Mouse (Mus musculus): ENCODE data around the gene Nxn.

The Nxn gene

DNA sequence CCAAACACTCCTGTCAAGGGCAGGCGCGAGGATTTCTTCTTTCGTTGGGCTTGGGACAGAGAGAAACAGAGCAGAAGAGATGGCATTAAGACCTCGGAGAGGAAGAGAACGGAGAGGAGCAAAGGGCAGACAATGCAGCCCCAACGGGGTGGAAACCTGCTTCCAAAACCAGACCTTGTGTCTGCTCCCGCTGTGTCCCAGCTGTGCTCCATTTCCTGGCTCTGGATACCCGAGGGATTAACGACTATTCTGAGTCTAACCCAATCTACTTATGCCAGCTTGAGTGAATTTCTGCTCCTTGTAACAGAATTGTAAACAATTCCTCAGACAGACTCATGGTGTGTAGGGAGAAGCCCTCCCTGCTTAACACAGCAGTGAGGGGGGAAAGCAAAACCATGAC, 104.1 kb downstream of the Nxn start:
- no peak for DNase-seq

DNA sequence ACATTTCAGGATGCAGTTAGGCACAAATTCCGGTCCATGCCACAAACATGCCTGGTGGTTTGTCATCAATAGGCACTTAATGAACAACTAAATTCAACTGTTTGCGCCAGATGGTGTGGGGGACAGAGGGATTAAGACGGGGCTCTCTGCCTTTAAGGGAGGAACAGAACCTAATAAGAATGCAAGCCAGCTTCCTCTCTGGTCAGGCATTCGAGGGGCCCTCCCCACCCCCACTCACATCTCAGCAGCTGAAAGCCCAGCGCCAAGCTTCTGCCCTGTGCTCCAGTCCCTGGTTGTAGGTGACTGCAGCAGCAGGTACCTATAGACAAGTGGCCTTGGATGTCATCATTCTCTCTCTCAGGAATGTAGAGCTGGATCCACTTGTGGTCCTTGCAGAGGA, 104.9 kb downstream of the Nxn start:
- no peak for DNase-seq

DNA sequence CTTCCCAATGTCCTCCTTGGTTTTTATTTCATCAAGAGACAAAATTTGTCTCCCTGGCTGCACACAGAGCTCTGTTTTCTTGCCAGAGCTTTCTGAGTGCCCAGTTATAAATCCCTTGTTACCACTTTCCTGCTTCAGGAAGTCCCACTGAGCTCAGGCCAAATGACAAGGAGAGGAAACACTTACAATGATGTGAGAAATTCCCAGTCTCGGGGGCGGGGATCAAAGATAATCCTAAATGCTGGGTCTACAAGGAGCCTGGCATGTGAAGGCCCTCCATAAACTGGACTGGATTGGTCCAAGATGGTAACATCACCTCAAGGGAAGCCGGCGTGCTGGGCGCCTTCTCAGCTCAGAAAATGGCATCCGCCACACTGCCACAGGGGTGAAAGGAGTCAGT, 106.1 kb downstream of the Nxn start:
- DNase-seq, result no peak

DNA sequence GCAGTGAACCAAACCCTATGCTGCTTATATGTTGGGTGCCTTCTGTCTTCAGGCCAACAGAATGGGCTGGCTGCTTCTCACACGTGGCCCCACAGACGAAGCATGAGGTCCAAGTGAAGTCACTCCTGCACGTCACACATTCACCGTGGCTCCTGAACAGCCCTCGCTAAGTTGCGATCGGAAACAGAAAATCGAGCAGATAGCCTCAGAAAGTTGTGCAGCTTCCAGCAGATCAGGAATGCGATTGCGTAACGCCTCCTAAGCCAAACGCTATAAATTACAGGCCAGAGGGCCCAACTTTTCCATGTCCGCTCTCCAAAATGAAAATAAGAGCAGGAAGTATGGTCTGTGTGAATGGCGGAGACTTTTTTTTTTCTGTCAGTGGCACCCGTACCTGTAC, 106.5 kb downstream of the Nxn start:
- DNase-seq, result no peak

DNA sequence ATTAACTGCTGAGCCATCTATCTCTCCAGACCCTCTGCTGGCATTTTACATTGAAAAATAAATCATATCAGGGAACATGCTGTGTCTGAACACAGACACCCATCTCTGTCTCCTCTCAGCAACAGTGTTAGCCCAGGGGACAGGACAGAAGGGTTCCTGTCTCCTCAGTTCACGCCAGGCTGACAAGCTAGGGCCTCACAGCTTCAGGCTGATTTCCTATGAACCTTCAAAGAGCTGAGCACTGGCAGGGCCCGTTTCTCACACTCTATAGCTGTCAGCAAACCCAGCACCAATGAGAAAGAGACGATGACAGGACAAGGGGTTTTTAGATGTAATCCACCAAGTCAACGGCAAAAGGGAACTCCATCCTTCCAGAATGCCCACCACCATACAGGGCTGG, 107.0 kb downstream of the Nxn start:
- no peak for DNase-seq

DNA sequence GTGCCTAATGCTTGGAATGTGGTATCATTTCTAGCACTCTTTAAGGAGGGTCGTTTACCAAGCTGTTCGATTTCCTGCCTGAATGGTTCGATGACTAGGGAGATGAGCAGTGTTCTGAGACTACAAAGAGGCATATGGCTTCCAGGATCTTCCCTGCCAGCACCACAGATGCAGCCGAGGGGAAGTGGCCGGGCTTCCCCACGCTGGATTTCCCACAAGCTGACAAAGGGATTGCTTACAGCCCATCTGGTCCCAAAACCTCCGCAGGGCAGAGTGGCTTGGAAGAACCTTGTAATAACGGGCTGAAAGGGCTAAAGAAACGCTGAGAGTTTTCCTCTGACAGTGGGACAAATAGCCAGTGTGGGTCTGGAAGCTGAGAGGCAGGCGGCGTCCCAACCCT, 108.6 kb downstream of the Nxn start:
- DNase-seq, result no peak

DNA sequence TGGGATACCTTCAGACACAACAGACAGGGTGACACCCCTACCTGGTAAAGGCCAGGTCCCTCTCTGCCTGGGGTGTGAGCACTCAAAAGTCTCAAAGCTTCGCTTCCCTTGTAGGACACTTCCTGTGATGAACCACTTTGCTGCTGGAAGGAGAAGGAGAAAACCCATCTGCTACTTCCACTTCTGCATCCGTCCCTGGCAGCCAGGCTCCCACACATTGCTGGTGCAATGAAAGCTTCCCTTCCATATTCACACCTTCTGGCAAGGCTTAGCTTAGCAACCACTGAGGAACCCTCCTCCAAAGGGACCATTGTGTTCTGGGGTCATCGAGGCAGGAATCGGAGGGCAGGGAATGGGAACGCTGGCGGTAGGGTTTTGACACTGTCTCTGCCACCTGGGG, 110.3 kb downstream of the Nxn start:
- DNase-seq, result no peak

DNA sequence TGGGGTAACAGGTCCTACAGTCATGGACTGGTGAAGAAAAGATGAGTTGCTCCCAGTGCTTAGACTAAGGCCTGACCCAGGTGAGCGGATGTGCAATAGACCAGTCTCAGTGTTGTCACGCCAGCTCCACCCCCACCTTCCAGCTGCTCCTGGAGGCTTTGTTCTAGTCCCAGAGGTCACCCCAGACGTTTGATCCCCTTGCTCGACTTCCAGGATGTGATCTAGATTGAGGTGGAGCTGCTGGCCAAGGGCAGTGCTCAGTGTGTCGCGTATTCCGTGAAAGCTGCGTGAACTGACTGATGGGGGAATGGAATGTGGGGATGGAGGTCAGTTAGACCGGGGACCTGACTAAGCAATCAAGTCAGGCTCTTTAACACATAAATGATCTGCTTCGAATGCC, 111.6 kb downstream of the Nxn start:
- DNase-seq, result no peak

DNA sequence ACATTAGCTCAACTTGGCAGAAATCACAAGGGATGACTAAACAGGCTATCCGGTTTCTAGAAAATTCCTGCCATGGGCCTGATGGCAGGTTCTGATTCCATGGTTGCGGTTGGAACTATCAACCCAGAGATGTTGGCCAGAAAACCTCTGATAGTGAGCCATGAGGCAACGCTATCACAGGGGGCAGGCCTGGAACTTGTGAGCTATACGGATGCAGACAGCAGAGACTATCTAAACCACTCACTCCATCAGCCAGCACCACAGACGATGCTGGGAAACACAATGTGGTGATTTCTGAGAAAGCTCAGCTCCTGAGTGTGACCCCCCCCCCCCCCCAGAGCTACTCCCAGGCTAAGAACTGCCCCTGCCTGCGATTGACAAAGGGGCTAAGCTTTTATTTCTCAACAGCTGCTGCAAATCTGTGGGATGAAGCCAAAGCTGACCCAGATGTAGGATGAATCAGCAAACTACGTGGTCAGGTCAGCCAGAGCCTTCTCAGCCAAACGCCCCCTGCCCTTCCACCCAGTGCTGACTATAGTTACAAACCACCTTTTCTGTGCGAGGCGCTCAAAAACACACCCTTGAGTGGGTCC, 112.3 kb downstream of the Nxn start:
- DNase-seq, result no peak

DNA sequence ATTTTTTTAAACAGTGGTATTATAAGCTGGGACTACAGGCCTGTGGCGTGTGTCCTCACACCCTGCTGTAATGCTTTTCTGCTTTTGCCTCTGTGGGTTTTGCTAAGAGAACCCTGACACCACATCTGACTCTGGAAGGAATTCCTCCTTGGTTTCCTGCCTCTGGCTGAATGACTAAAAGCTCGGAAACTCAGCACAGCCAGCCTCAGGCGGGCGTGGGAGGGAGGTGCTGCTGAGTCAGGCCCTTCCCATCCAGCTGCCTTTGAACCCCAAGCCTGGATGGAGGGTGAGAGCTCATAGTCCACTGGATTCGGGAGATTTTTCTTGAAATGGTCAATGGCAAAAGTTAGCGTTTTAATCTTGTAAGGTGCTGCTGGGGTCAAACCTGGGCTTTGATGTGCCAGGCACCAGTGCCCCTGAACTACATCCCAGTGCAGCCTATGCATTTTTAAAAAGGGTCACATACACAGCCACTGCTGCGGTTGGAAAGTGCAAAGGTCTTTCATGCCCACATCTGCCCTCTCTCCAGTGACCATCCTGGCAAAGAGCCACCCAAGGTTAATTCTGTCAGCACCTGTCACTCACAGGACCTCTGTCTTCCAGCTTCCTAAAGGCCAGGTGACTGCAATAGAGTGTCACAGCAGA, 113.4 kb downstream of the Nxn start:
- no peak for DNase-seq

DNA sequence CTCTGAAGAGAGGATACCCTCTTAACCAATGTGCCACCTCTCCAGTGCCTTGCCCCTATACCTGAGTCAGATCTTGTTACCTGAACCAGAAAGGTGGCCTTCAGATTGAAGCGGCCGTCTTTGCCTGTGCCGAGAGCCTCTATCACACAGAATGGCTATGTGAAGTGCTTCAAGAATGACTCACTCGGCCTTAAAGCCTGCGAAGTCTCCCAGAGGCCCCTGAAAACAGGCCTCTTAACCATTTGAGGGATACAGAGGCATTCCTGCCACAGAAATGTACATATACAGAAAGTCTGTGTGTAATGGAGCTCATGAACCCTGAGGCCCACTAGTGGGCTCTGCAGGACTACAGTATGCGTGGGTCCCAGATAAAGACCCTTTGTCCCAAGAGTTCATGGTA, 115.1 kb downstream of the Nxn start:
- no peak for DNase-seq

DNA sequence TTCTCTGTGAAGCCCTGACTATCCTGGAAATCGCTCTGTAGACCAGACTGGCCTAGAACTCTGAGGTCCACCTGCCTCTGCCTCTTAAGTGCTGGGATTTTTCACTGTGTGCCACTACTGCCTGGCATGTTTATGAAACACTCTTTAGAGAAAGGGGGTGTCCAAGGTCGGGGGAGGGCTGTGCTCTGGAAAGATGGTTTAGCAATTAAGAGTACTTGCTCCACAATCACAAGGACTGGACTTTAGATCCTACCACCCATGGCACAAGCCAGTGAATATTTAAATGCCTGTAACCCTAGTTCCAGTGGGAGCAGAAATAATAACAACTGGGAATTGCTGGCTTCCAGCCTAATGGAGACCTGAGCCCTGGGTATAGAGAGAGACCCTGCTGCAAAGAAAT, 119.0 kb downstream of the Nxn start:
- DNase-seq, result no peak

DNA sequence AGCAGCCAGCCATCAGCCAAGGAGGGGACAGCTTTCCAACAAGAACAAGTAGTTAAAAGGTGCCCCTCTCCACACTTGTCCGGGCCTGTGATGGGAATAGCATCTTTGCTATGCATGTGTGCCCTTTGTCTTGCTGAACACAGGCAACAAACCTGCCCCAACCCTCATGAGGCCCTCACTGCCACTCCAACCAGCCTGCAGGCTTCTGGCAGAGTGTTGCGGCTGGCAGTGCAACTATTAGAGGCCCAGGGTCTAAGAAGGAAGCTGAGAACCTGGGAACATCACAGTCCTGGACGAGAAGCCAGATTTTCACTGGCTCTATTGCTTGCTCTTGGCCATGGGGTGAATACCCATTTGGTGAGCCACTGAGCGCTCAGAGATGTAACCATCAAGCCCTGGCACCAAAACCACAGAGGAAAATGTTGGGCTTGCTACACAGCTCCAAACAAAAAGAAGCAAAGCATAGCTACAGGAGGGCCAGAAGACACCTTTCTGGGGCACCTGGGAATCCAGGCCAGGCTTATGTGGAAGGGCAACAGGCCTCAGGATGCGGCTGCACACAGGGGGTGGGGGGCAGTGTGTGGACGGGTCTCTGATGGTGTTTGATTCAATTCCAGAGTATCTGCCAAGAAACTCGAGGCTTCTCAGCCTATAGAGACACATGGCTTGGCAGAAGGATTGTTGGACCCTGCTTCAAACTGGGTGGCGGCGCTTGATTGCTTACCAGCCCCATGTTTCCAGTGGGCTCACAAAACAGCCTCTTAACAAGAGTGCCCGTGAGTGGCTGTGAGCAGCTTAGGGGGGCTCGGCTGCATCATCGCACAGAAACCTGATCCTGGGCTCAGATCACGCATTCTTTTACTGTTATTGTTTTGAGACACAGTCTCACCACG, 119.7 kb downstream of the Nxn start:
- no peak for DNase-seq

DNA sequence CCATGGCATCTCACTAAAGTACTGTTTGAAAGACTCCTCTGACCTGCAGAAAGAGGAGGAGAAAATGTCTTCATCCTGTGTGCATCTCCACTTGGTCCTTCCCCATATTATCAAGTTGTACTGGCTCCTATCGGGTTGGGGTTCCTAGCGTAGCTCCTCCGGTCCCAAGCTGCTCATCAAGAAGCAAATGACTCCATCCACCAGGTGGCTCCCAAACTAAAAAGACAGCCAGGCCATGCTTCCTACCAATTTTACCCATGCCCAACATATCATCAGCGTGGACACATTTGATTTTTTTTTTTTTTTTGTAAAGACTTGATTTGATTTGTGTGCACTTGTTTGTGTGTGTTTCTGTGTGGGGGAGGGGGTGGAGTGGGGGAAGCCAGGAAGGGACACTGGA, 126.5 kb downstream of the Nxn start:
- DNase-seq, result no peak

DNA sequence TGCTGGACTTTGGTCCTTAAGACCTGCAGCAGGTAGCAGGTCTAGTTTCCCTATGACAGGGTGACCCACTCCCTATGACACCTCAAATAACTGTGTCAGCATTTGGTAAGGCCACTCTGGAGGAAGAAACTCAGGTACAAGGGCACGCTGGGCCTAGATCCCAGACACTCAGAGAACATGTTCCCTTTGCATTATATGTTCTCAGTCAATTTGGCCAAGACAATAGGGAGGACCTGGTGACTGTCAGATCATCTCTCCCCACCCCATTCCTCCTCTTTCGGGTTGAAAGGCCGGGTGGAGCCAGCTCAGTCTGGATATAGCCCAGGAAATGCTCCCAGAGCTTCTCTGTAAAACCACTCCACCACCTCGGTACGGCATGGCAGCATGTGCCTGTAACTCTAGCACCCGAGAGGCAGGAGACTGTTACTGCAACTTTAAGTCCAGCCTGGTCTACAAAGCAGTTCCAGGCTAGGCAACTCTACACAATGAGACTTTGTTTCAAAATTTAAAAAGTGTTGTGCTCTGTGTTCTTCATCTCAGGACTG, 130.3 kb downstream of the Nxn start:
- no peak for DNase-seq

DNA sequence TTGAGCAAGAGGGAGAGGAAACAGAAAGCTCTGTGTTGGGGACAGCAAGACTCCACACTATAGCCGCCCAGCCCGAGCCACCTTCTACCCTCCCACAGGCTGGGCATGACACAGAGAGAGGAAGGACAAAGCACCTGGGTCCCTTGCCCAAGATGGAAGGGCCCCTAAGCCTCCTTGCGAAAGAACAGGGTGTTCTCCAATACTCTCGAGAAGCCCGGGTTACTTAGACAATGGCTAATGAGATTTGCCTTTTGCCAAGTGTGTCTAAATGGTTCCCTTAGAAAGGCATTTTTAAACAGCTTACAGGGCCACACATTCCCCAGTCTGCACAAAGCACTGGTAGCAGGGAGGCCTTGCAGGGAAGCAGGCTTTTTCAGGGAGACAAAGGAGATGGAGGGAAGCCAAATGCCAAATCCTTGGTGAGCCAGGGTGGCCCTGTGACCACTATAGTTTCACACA, 130.9 kb downstream of the Nxn start:
- no peak for DNase-seq

DNA sequence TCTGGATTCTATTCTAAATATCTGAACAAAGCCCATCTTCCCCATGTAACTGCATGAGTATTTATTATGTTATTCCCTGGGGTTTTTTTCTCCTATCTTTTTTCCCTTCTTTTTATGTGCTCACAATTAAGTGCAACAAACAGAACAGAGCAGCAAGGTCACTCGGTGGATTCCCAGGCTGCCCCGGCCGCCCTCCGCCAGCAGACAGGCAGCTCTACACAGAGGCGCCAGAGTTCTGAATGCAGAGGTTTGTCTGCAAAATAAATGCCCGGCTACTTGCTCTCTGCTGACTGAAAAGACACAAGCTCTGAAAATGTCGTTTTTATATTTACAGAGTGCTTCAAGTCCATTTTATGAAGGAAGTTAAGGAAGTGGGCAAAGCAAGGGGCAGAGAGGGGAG, 131.4 kb downstream of the Nxn start:
- DNase-seq, result no peak

DNA sequence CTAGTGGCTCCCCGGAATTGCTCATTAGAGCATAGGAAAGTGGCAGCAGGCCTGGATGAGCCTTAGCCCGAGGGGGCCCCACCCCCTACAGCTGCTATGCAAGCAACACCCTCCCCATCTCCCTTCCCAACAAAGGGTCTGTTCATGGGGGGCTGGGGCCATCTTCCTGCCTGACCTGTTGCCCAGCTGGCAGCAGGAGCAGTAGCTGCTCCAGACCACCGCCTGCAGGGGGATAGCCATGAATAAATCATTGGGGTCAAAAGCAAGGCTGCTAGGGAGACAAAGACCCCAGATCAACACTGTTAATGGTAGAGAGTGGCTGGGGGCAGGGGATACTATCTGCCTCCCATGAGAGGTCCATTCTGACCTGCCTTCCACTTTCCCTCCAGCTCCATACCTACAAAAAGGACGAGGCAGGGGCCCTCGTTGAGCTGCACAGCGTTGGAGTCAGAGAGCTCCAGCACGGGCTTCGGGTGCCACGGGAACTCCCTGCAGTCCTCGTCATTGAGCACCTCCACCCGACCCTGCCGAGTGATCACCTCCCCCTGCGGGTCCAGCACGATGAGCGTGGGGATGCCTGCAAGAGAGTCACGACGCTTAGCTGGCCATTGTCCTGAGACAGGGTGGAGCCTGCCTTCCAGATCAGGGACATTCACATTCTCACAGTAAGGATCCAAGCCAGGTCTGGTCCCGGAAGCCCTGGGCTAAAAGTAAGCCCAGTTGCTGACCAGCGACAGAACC, 136.2 kb downstream of the Nxn start:
- DNase-seq, result no peak

DNA sequence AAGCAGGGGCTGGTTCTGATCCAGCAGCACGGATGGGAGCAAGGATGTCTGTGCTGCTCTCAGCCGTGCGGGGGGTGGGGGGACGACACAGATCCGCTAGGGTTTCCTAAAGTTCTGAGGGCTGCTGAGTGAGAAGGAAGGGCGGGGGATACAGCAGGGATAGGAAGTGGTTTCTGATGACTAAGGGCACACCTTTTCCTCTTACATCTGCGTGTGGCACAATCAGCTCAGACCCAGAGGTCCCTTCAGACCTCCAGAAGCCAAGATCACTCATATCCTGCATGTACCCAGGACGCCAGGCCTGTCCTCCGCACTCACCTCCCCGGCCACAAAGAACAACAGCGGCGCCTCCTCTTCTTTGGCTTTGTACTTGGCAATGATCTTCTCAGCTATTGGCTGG, 137.7 kb downstream of the Nxn start:
- DNase-seq, result no peak

DNA sequence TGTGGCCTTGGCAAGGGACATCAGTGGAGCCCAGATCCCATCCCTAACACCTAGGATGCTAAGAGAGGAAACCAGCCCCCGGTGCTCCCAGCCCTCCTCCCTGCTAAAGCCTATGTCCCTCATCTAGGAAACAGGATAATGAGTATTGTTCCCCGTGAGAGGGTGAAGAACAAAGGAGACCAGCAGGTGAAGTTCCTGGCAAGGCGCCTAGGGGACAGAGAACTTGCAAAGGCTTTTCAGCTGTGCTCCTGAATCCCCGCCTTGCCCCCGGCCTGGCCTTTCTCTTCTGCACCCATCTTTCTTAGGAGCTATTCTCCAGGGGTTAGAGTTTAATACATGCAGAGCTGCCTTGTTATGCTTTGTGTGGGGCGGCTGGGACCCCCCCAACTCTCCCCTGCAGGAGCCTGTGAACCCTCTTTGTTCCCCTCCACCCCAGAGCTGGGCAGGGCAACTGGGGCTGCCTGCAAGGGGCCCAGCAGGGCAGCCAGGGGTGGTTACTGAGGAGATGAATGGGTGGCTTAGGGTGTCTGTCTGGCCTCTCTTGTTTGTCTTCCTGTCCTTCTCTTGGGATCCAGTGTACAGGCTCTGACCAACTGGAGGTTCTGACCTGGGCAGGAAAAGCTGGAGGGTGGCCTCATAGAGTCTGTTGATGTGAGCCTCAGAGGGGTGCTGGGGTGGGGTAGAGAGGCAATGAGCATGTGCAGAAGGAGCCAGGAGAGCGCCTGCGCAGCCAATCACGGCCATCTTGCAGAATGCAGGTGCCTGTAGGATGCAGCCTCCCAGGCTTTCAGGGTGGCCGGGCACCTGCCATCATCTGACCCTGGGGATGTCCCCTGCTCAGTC, 138.5 kb downstream of the Nxn start:
- DNase-seq, result no peak

DNA sequence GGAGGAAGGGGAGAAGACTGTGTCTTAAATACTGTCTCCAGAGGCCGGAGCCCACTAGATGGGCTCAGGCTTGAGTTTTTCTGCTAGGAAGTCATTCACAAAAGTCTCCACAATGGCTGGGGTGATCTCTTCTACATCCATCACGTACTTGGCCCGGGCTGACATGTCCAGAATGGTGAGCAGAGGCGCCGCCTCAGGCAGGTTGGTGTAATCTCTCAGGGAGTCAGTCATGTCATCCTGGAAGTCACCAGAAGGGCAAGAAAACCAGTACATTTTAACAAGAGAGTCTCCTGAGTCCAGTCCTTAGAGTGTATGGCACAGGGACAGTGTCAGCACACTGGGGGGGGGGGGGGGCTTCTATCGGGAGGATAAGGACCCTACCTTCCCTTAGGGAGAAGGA, 140.4 kb downstream of the Nxn start:
- DNase-seq, result no peak

DNA sequence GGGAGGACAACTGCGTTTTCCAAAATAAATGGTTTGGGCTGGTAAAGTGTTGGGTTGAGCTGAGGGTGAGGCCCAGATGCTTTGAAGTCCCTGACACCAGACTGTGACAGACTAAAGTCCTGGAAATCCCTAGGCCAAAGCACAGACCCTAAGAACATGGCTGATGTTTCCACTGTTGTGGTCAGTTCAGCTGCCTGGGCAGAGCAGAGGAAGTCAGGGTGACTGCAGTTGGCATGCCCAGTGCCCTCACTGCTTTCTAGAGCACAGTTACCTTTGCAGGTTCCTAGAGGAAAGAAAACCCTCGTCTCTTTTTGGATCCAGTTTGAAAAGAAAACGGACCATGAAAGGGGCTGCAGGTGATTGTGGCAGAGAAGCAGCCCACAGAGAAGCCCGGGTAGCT, 141.6 kb downstream of the Nxn start:
- DNase-seq, result no peak

Measured in spleen, adult 18-20 months (tissue).